Mouse (Mus musculus): ENCODE results near the gene Dock9. TPM values are rescaled to one million over a fixed set of nuclear protein-coding genes. Genes with fewer than 3 reads are reported as not detected.

Gene Dock9
- total and polyA plus RNA-seq, 2 experiments from 2014 or later = 4.1 to 20.5 TPM

DNA sequence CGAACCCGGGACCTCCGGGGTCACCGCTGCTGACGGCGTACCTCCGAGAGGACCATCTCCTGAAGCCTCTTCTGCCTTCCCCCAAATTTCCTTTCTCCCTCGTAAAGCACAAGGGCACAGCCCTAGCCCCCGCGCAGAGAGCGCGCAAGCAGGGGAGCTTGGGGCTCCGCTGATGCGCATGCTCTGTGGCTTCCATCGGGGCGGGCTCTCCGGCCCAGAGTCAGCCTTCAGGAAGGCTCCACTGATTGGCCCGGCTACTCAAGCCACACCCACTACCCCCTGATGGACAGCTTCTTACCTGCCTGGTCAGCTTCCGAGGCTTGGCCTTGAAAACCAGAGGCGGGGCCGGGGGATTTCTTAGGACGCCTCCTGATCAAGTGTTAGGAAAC, 768 bp upstream of the Dock9 start:
- TF ChIP-seq CTCF (IDR thresholded peaks at IDR 0.05; ENCODE audit: low read depth) (no peak), EP300 (IDR thresholded peaks at IDR 0.05; ENCODE audit: low read depth) (no peak)
- DNase-seq (ENCODE audit: low spot score) (peak; percentile 82), ATAC-seq (ENCODE audit: insufficient read depth, low read depth) (peak; percentile 84)
- H3K4me2 ChIP-seq (ENCODE audit: low read depth, low read length) = peak overlapping the region; percentile 84
- H3K27ac ChIP-seq (ENCODE audit: low read depth) = peak overlapping the region; percentile 86
- no peaks in the 10 kb centered on the region for H3K9me3 ChIP-seq (replicated peaks; ENCODE audit: control insufficient read depth, low read length)
- no peaks in the 10 kb centered on the region for H3K36me3 ChIP-seq (replicated peaks; ENCODE audit: control insufficient read depth, insufficient read depth, low read length)
- WGBS = under 1% methylated on average over 22 of the region's 22 CpGs
- H3K27me3 ChIP-seq (ENCODE audit: control insufficient read depth, insufficient read depth, low read length) = peaks cover 8% of the 10 kb centered on the region; the same call in 1 of the 2 replicates
- peak overlapping the region; percentile 63 for H3K4me3 ChIP-seq (ENCODE audit: low read depth, low read length)
- peak overlapping the region; percentile 50; the same call in 1 of the 2 replicates for H3K9ac ChIP-seq (replicated peaks; ENCODE audit: low read depth, low read length)
- 0 out of 2 replicates have a peak, but pooled peaks cover 4% of the 10 kb centered on the region for H3K4me1 ChIP-seq (ENCODE audit: control insufficient read depth, insufficient read depth)

DNA sequence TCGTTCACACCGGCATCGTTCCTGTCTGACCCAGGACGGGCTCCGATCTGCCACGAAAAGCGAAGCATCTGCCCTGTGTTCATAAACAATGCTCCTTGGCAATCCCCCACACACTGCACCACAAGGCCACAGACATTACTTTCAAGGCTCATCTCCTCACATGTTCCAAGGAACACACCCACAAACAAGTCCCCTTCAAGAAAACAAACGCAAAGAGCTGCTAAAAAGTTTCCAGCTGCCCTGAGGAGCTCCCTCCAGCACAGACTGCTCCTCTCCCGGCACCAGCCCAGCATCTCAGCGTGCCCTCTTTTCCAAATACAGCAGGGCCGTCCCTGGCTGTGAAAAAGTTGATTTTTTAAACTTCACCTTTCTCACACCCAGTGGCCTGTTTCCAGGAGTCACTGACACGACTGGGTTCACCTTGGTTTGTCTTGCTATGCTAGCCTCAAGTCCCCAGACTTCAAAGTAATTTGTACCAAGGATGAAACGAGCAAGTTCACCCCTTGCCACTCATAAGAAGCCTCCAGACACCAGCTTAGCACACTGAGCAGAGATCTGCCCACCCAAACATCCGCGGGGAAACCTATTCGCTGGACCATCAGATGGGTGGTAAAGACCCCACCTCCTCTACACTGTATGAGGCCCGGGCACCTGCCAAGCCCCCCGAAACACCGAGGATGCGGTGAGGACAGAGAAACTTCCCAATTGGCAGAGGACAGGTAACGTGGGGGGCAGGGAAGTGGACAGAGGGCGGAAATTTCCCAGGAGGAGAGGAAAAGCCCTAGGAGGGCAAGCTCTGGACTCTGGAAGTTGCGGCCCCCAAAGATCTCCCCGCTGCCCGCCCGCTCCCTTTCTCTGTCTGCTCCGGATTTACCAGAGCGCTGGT, 823 bp downstream of the Dock9 start:
- WGBS = 11% methylated on average over 28 of the region's 28 CpGs
- peaks cover 8% of the 10 kb centered on the region; the same call in 1 of the 2 replicates for H3K27me3 ChIP-seq (ENCODE audit: control insufficient read depth, insufficient read depth, low read length)
- no peaks in the 10 kb centered on the region for H3K36me3 ChIP-seq (replicated peaks; ENCODE audit: control insufficient read depth, insufficient read depth, low read length)
- ATAC-seq (ENCODE audit: insufficient read depth, low read depth) = no peak
- H3K27ac ChIP-seq (ENCODE audit: low read depth) = peak overlapping the region; percentile 52
- TF ChIP-seq EP300 (IDR thresholded peaks at IDR 0.05; ENCODE audit: low read depth) (no peak), CTCF (IDR thresholded peaks at IDR 0.05; ENCODE audit: low read depth) (no peak)
- H3K9me3 ChIP-seq (replicated peaks; ENCODE audit: control insufficient read depth, low read length) = no peaks in the 10 kb centered on the region
- peak overlapping the region; percentile 54 for H3K9ac ChIP-seq (replicated peaks; ENCODE audit: low read depth, low read length)
- 0 out of 2 replicates have a peak, but pooled peaks cover 4% of the 10 kb centered on the region for H3K4me1 ChIP-seq (ENCODE audit: control insufficient read depth, insufficient read depth)
- H3K4me2 ChIP-seq (ENCODE audit: low read depth, low read length) = peak overlapping the region; percentile 84
- peak overlapping the region; percentile 63 for H3K4me3 ChIP-seq (ENCODE audit: low read depth, low read length)
- no peak for DNase-seq (ENCODE audit: low spot score)

DNA sequence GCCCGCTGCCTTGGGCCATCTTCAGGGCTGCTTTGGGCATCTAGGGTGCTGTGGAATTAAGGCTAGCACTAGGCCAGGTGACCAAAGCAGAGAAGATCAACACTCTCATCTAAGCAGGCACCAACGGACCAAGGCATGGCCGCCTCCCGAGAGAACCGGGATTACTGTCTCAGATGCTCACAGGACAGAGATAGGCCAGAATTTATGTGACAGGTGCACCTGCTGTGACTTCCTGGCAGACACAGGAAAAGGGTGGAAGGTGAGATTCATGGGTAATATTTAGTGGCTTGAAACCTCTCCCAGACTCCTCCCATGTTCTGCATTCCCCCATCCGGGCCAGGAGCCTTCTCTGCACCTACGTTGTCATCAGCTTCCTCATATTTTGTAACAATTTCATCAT, 2.1 kb downstream of the Dock9 start:
- H3K27me3 ChIP-seq (ENCODE audit: control insufficient read depth, insufficient read depth, low read length) = peaks cover 8% of the 10 kb centered on the region; the same call in 1 of the 2 replicates
- H3K9ac ChIP-seq (replicated peaks; ENCODE audit: low read depth, low read length) = no peak overlapping the region
- ATAC-seq (ENCODE audit: insufficient read depth, low read depth) = no peak
- H3K4me2 ChIP-seq (ENCODE audit: low read depth, low read length) = no peak overlapping the region
- no peaks in the 10 kb centered on the region for H3K9me3 ChIP-seq (replicated peaks; ENCODE audit: control insufficient read depth, low read length)
- H3K36me3 ChIP-seq (replicated peaks; ENCODE audit: control insufficient read depth, insufficient read depth, low read length) = no peaks in the 10 kb centered on the region
- no peak for TF ChIP-seq EP300 (IDR thresholded peaks at IDR 0.05; ENCODE audit: low read depth)
- TF ChIP-seq CTCF (IDR thresholded peaks at IDR 0.05; ENCODE audit: low read depth) = no peak
- H3K4me1 ChIP-seq (ENCODE audit: control insufficient read depth, insufficient read depth) = 0 out of 2 replicates have a peak, but pooled peaks cover 4% of the 10 kb centered on the region
- H3K4me3 ChIP-seq (ENCODE audit: low read depth, low read length) = no peak overlapping the region
- 80% methylated on average over 7 of the region's 7 CpGs for WGBS
- H3K27ac ChIP-seq (ENCODE audit: low read depth) = no peak overlapping the region
- DNase-seq (ENCODE audit: low spot score) = no peak

GRCm38 (mm10) chr14:121793639-121794038, 4.0 kb downstream of the Dock9 start:
- H3K4me3 ChIP-seq (ENCODE audit: low read depth, low read length) = no peak overlapping the region
- DNase-seq (ENCODE audit: low spot score) (no peak), ATAC-seq (ENCODE audit: insufficient read depth, low read depth) (no peak)
- H3K4me2 ChIP-seq (ENCODE audit: low read depth, low read length) = no peak overlapping the region
- WGBS = 54% methylated on average over 5 of the region's 5 CpGs
- H3K27ac ChIP-seq (ENCODE audit: low read depth) = no peak overlapping the region
- peaks cover 8% of the 10 kb centered on the region; the same call in 1 of the 2 replicates for H3K27me3 ChIP-seq (ENCODE audit: control insufficient read depth, insufficient read depth, low read length)
- H3K9ac ChIP-seq (replicated peaks; ENCODE audit: low read depth, low read length) = no peak overlapping the region
- TF ChIP-seq CTCF (IDR thresholded peaks at IDR 0.05; ENCODE audit: low read depth) (no peak), EP300 (IDR thresholded peaks at IDR 0.05; ENCODE audit: low read depth) (no peak)
- no peaks in the 10 kb centered on the region for H3K9me3 ChIP-seq (replicated peaks; ENCODE audit: control insufficient read depth, low read length)
- H3K36me3 ChIP-seq (replicated peaks; ENCODE audit: control insufficient read depth, insufficient read depth, low read length) = no peaks in the 10 kb centered on the region
- 0 out of 2 replicates have a peak, but pooled peaks cover 4% of the 10 kb centered on the region for H3K4me1 ChIP-seq (ENCODE audit: control insufficient read depth, insufficient read depth)

- H3K4me1 ChIP-seq (ENCODE audit: control insufficient read depth, insufficient read depth) = no peaks in the 10 kb centered on the region
- H3K36me3 ChIP-seq (replicated peaks; ENCODE audit: control insufficient read depth, insufficient read depth, low read length) = no peaks in the 10 kb centered on the region
- H3K27ac ChIP-seq (ENCODE audit: low read depth) = no peak overlapping the region
- DNase-seq (ENCODE audit: low spot score) (no peak), ATAC-seq (ENCODE audit: insufficient read depth, low read depth) (no peak)
- H3K9me3 ChIP-seq (replicated peaks; ENCODE audit: control insufficient read depth, low read length) = no peaks in the 10 kb centered on the region
- no peak overlapping the region for H3K4me3 ChIP-seq (ENCODE audit: low read depth, low read length)
- H3K27me3 ChIP-seq (ENCODE audit: control insufficient read depth, insufficient read depth, low read length) = peaks cover 8% of the 10 kb centered on the region; the same call in 1 of the 2 replicates
- no peak for TF ChIP-seq EP300 (IDR thresholded peaks at IDR 0.05; ENCODE audit: low read depth)
- TF ChIP-seq CTCF (IDR thresholded peaks at IDR 0.05; ENCODE audit: low read depth) = no peak
- H3K4me2 ChIP-seq (ENCODE audit: low read depth, low read length) = no peak overlapping the region
- WGBS = 65% methylated on average over 2 of the region's 2 CpGs
- no peak overlapping the region for H3K9ac ChIP-seq (replicated peaks; ENCODE audit: low read depth, low read length)
These were observed 5.7 kb downstream of the Dock9 start for GRCm38 (mm10) chr14:121791935-121792334.

Data from heart, postnatal 0 days (tissue).